Mouse (Mus musculus) CD8-positive naive resting alpha-beta T cell, adult 2 months (primary cell): ENCODE measurements around the gene Lnx1.

Source experiments
- DNase-seq, 2 experiments: peaks; one replicate each; pipeline ENCODE4 v3.0.0; 2022; ENCODE audit warnings: low read depth in 2 of 2, low spot score in 2 of 2

Lnx1 gene

GRCm38 (mm10) chr5:74702766-74703165 is at the start of gene Lnx1:
Gene Lnx1 (minus strand): TSS chr5:74702912.
- no peak for DNase-seq

- DNase-seq: no peak
These were observed 47.8 kb upstream of the Lnx1 start for GRCm38 (mm10) chr5:74750501-74750900.

- DNase-seq: no peak
These were observed 44.8 kb upstream of the Lnx1 start for GRCm38 (mm10) chr5:74747476-74747875.

- no peak for DNase-seq
These were observed 38.2 kb upstream of the Lnx1 start for GRCm38 (mm10) chr5:74740951-74741350.

- DNase-seq: no peak
These were observed 36.7 kb upstream of the Lnx1 start for GRCm38 (mm10) chr5:74739435-74739834.

GRCm38 (mm10) chr5:74738312-74738711 is 35.6 kb upstream of the Lnx1 start:
- DNase-seq: no peak

- DNase-seq: no peak
These were observed 31.3 kb upstream of the Lnx1 start for GRCm38 (mm10) chr5:74733885-74734558.

- no peak for DNase-seq
These were observed 29.9 kb upstream of the Lnx1 start for GRCm38 (mm10) chr5:74732613-74733012.

- DNase-seq: no peak
These were observed 27.9 kb upstream of the Lnx1 start for GRCm38 (mm10) chr5:74730601-74731000.

- DNase-seq: no peak
These were observed 26.9 kb upstream of the Lnx1 start for GRCm38 (mm10) chr5:74729567-74729966.

- no peak for DNase-seq
These were observed 25.5 kb upstream of the Lnx1 start for GRCm38 (mm10) chr5:74728186-74728585.

- no peak for DNase-seq
These were observed 24.6 kb upstream of the Lnx1 start for GRCm38 (mm10) chr5:74727319-74727718.

- no peak for DNase-seq
These were observed 22.8 kb upstream of the Lnx1 start for GRCm38 (mm10) chr5:74725541-74725940.

- DNase-seq: no peak
These were observed 19.1 kb upstream of the Lnx1 start for GRCm38 (mm10) chr5:74721816-74722215.

GRCm38 (mm10) chr5:74720661-74721060 is 17.9 kb upstream of the Lnx1 start:
- DNase-seq: no peak

- DNase-seq: no peak
These were observed 13.5 kb upstream of the Lnx1 start for GRCm38 (mm10) chr5:74716165-74716564.

- DNase-seq: no peak
These were observed 10.1 kb upstream of the Lnx1 start for GRCm38 (mm10) chr5:74712811-74713210.

GRCm38 (mm10) chr5:74711988-74712387 is 9.3 kb upstream of the Lnx1 start:
- DNase-seq: no peak

GRCm38 (mm10) chr5:74711056-74711455 is 8.3 kb upstream of the Lnx1 start:
- DNase-seq: no peak

GRCm38 (mm10) chr5:74710181-74710580 is 7.5 kb upstream of the Lnx1 start:
- DNase-seq: no peak

- peak; percentile 28 to 57 for DNase-seq
These were observed 1.7 kb upstream of the Lnx1 start for GRCm38 (mm10) chr5:74704460-74704790.

- DNase-seq: no peak
These were observed 1.2 kb upstream of the Lnx1 start for GRCm38 (mm10) chr5:74703741-74704459.

- no peak for DNase-seq
These were observed 1.8 kb downstream of the Lnx1 start for GRCm38 (mm10) chr5:74700918-74701317.
